Mouse (Mus musculus): ENCODE data around the gene Cyp2f2. TPM values are rescaled to one million over a fixed set of nuclear protein-coding genes. Genes with fewer than 3 reads are reported as not detected.
A peak's percentile ranks its signal among the peaks of the same experiment; 100 is the strongest.

Gene Cyp2f2
- total and polyA plus RNA-seq, 3 experiments, result 0.60 to 220 (median 0.93) TPM

GRCm38 (mm10) chr7:27174496-27174895 is 54.8 kb downstream of the Cyp2f2 start:
- Histone ChIP-seq H3K27ac (no peak overlapping the region), H3K4me3 (no peak overlapping the region), H3K27me3 (ENCODE audit: control insufficient read depth, insufficient read depth, low read length) (no peaks in the 10 kb centered on the region), H3K9ac (ENCODE audit: low read depth, low read length) (no peak overlapping the region), H3K36me3 (ENCODE audit: control insufficient read depth, insufficient read depth, low read length) (no peaks in the 10 kb centered on the region), H3K79me2 (replicated peaks; ENCODE audit: control insufficient read depth, insufficient read depth, low read length) (no peaks in the 10 kb centered on the region), H3K4me1 (ENCODE audit: control insufficient read depth, insufficient read depth, low read length) (no peaks in the 10 kb centered on the region)
- 95% methylated on average over 15 of the region's 15 CpGs for WGBS
- TF ChIP-seq POLR2A (IDR thresholded peaks at IDR 0.05; ENCODE audit: insufficient read depth, low read depth, low read length), result no peak
- no peak for TF ChIP-seq EP300 (IDR thresholded peaks at IDR 0.05; ENCODE audit: insufficient read depth, low read depth, low read length)
- TF ChIP-seq CTCF (IDR thresholded peaks at IDR 0.05), result no peak
- intact Hi-C loops (cut with DNase I), result no loop called here
- no peak for DNase-seq

- 82% methylated on average over 7 of the region's 7 CpGs for WGBS
- Histone ChIP-seq H3K9ac (ENCODE audit: low read depth, low read length) (no peak overlapping the region), H3K36me3 (ENCODE audit: control insufficient read depth, insufficient read depth, low read length) (no peaks in the 10 kb centered on the region), H3K27ac (no peak overlapping the region), H3K27me3 (ENCODE audit: control insufficient read depth, insufficient read depth, low read length) (no peaks in the 10 kb centered on the region), H3K4me3 (no peak overlapping the region), H3K4me1 (ENCODE audit: control insufficient read depth, insufficient read depth, low read length) (no peaks in the 10 kb centered on the region), H3K79me2 (replicated peaks; ENCODE audit: control insufficient read depth, insufficient read depth, low read length) (no peaks in the 10 kb centered on the region)
- TF ChIP-seq CTCF (IDR thresholded peaks at IDR 0.05), result no peak
- TF ChIP-seq EP300 (IDR thresholded peaks at IDR 0.05; ENCODE audit: insufficient read depth, low read depth, low read length), result no peak
- no peak for TF ChIP-seq POLR2A (IDR thresholded peaks at IDR 0.05; ENCODE audit: insufficient read depth, low read depth, low read length)
- intact Hi-C loops (cut with DNase I), result no loop called here
- no peak for DNase-seq
Measured at GRCm38 (mm10) chr7:27174896-27175295, 55.2 kb downstream of the Cyp2f2 start.

GRCm38 (mm10) chr7:27177942-27178323 is 58.2 kb downstream of the Cyp2f2 start:
- no peaks in the 10 kb centered on the region for H3K27me3 ChIP-seq (ENCODE audit: control insufficient read depth, insufficient read depth, low read length)
- no peaks in the 10 kb centered on the region for H3K36me3 ChIP-seq (ENCODE audit: control insufficient read depth, insufficient read depth, low read length)
- peak overlapping the region; percentile 58 for H3K9ac ChIP-seq (ENCODE audit: low read depth, low read length)
- peak overlapping the region; percentile 98 for H3K27ac ChIP-seq
- intact Hi-C loops (cut with DNase I), result loop anchor here (2.0 kb wide), 1 partner anchor 17 kb away; no protein-coding TSS in a partner anchor
- TF ChIP-seq CTCF (IDR thresholded peaks at IDR 0.05) (no peak), EP300 (IDR thresholded peaks at IDR 0.05; ENCODE audit: insufficient read depth, low read depth, low read length) (no peak), POLR2A (IDR thresholded peaks at IDR 0.05; ENCODE audit: insufficient read depth, low read depth, low read length) (no peak)
- no peak for DNase-seq
- WGBS, result 18% methylated on average over 4 of the region's 4 CpGs
- no peaks in the 10 kb centered on the region for H3K79me2 ChIP-seq (replicated peaks; ENCODE audit: control insufficient read depth, insufficient read depth, low read length)
- H3K4me3 ChIP-seq, result peak overlapping the region; percentile 94
- peaks cover 4% of the 10 kb centered on the region; the same call in 1 of the 2 replicates for H3K4me1 ChIP-seq (ENCODE audit: control insufficient read depth, insufficient read depth, low read length)

GRCm38 (mm10) chr7:27178324-27179216 is 58.9 kb downstream of the Cyp2f2 start, which contains the start of gene Rab4b:
Rab4b (minus strand) TSS chr7:27178896.
- peak within 1 kb of the TSS; percentile 94 for H3K4me3 ChIP-seq
- TF ChIP-seq CTCF (IDR thresholded peaks at IDR 0.05) (peak; percentile 78), EP300 (IDR thresholded peaks at IDR 0.05; ENCODE audit: insufficient read depth, low read depth, low read length) (peak; percentile 51; the same call in 1 of the 2 replicates), POLR2A (IDR thresholded peaks at IDR 0.05; ENCODE audit: insufficient read depth, low read depth, low read length) (peak; percentile 66)
- no peaks in the 10 kb centered on the region for H3K27me3 ChIP-seq (ENCODE audit: control insufficient read depth, insufficient read depth, low read length)
- peak; percentile 98 to 100 for DNase-seq
- H3K79me2 ChIP-seq (replicated peaks; ENCODE audit: control insufficient read depth, insufficient read depth, low read length), result no peaks in the 10 kb centered on the region
- H3K4me1 ChIP-seq (ENCODE audit: control insufficient read depth, insufficient read depth, low read length), result peaks cover 4% of the 10 kb centered on the region; the same call in 1 of the 2 replicates
- H3K27ac ChIP-seq, result peak within 1 kb of the TSS; percentile 98
- intact Hi-C loops (cut with DNase I), result loop anchor here (2.0 kb wide), 1 partner anchor 18 kb away; no protein-coding TSS in a partner anchor
- H3K36me3 ChIP-seq (ENCODE audit: control insufficient read depth, insufficient read depth, low read length), result no peaks in the 10 kb centered on the region
- peak within 1 kb of the TSS; percentile 78 for H3K9ac ChIP-seq (ENCODE audit: low read depth, low read length)
- WGBS, result under 1% methylated on average over 53 of the region's 53 CpGs

GRCm38 (mm10) chr7:27179217-27179918 is 59.7 kb downstream of the Cyp2f2 start:
- intact Hi-C loops (cut with DNase I), result loop anchor here (2.0 kb wide), 1 partner anchor 19 kb away; no protein-coding TSS in a partner anchor

More at GRCm38 (mm10) chr7:27179217-27179918, 59.7 kb downstream of the Cyp2f2 start:
- Histone ChIP-seq H3K4me3 (peak overlapping the region; percentile 94), H3K4me1 (ENCODE audit: control insufficient read depth, insufficient read depth, low read length) (peaks cover 4% of the 10 kb centered on the region; the same call in 1 of the 2 replicates), H3K36me3 (ENCODE audit: control insufficient read depth, insufficient read depth, low read length) (no peaks in the 10 kb centered on the region), H3K27me3 (ENCODE audit: control insufficient read depth, insufficient read depth, low read length) (no peaks in the 10 kb centered on the region), H3K9ac (ENCODE audit: low read depth, low read length) (no peak overlapping the region; the same call in 1 of the 2 replicates), H3K27ac (peak overlapping the region; percentile 74), H3K79me2 (replicated peaks; ENCODE audit: control insufficient read depth, insufficient read depth, low read length) (no peaks in the 10 kb centered on the region)
- DNase-seq, result no peak
- no peak for TF ChIP-seq POLR2A (IDR thresholded peaks at IDR 0.05; ENCODE audit: insufficient read depth, low read depth, low read length)
- no peak for TF ChIP-seq CTCF (IDR thresholded peaks at IDR 0.05)
- TF ChIP-seq EP300 (IDR thresholded peaks at IDR 0.05; ENCODE audit: insufficient read depth, low read depth, low read length), result no peak
- WGBS, result 42% methylated on average over 16 of the region's 16 CpGs

All from heart, adult 2 months (tissue).